Mouse (Mus musculus) forebrain, postnatal 0 days (tissue): ENCODE results near the gene Elmo1. TPM values are rescaled to one million over a fixed set of nuclear protein-coding genes. Genes with fewer than 3 reads are reported as not detected.

ENCODE experiments used
- ATAC-seq: fragments of 200-750 bp; cut with Nextera tagmentation; 2 replicates; pipeline ENCODE4 v1.8.0; 2017; ENCODE audit warnings: mild to moderate bottlenecking, moderate library complexity
- DNase-seq: peaks from one replicate; pipeline ENCODE4 v3.0.0-alpha.2; 2015
- H3K27ac ChIP-seq: fragments of 300-500 bp; sonication (generic); 2 replicates; pipeline ENCODE4 v1.5.1; 2014; ENCODE audit warnings: low read depth, mild to moderate bottlenecking, antibody characterized with exemption, low read length, moderate library complexity, mixed read lengths
- H3K27me3 ChIP-seq: fragments of 300-500 bp; sonication (generic); 2 replicates; pipeline ENCODE4 v1.6.1; 2014; ENCODE audit warnings: mild to moderate bottlenecking, low read length, mixed read lengths; ENCODE audit not compliant: insufficient read depth
- H3K36me3 ChIP-seq: fragments of 300-500 bp; sonication (generic); 2 replicates; pipeline ENCODE4 v1.6.1; 2014; ENCODE audit warnings: mild to moderate bottlenecking, moderate library complexity; ENCODE audit not compliant: insufficient read depth
- H3K4me1 ChIP-seq: fragments of 300-500 bp; sonication (generic); 2 replicates; pipeline ENCODE4 v1.6.1; 2014; ENCODE audit warnings: antibody characterized with exemption; ENCODE audit not compliant: insufficient read depth
- H3K4me2 ChIP-seq: fragments of 300-500 bp; sonication (generic); 2 replicates; pipeline ENCODE4 v1.6.1; 2014; ENCODE audit warnings: low read depth, mild to moderate bottlenecking, moderate library complexity
- H3K4me3 ChIP-seq: fragments of 300-500 bp; sonication (generic); 2 replicates; pipeline ENCODE4 v1.5.1; 2014; ENCODE audit warnings: low read depth, low read length, mixed read lengths
- H3K9ac ChIP-seq: fragments of 300-500 bp; sonication (generic); 2 replicates; pipeline ENCODE4 v1.6.1; 2014; ENCODE audit warnings: mild to moderate bottlenecking
- H3K9me3 ChIP-seq: fragments of 300-500 bp; sonication (generic); 2 replicates; pipeline ENCODE4 v1.6.1; 2016; ENCODE audit warnings: low read length
- CTCF ChIP-seq: sonication (generic); IDR thresholded peaks from 2 replicates; pipeline ENCODE4 v1.5.1; 2016; ENCODE audit warnings: antibody characterized with exemption, control low read depth, low read depth
- WGBS: fragments of 180-500 bp; shearing (Covaris S2); extraction: QIAGEN DNeasy Blood & Tissue Kit; methylation state at CpG from one replicate; pipeline ENCODE4 v1.1.7; 2014; 5-methylcytosine and 5-hydroxymethylcytosine counted together
- polyA plus RNA-seq: library from polyadenylated mRNA; unstranded; fragments of >200 nt; fragmentation: Nextera tagmentation; extraction: Ambion mirVana; gene quantifications from 2 replicates; pipeline ENCODE4 v1.2.1, GENCODE M21; 2015
- total RNA-seq: library from RNA; depleted of rRNA; stranded (reverse); fragments of >200 nt; gene quantifications from 2 replicates; pipeline ENCODE4 v1.2.3, GENCODE M21; 2014

The Elmo1 gene
- total and polyA plus RNA-seq, 2 experiments from 2014 or later: 30.9 to 33.5 TPM

GRCm38 (mm10) chr13:20047926-20048836 lies 42.2 kb upstream of the Elmo1 start:
- H3K4me2 ChIP-seq: peak overlapping the region; percentile 23
- H3K4me3 ChIP-seq: no peak overlapping the region
- DNase-seq (no peak), ATAC-seq (no peak)
- no peak for TF ChIP-seq CTCF
- no peaks in the 10 kb centered on the region for H3K9me3 ChIP-seq
- H3K9ac ChIP-seq: no peak overlapping the region
- WGBS: 38% methylated on average over 14 of the region's 14 CpGs
- no peaks in the 10 kb centered on the region for H3K36me3 ChIP-seq
- no peak overlapping the region for H3K27ac ChIP-seq
- H3K27me3 ChIP-seq: no peaks in the 10 kb centered on the region; the same call in 1 of the 2 replicates
- H3K4me1 ChIP-seq: no peaks in the 10 kb centered on the region

- Histone ChIP-seq H3K27me3 (no peaks in the 10 kb centered on the region; the same call in 1 of the 2 replicates), H3K9ac (no peak overlapping the region), H3K4me2 (peak overlapping the region; percentile 23), H3K27ac (no peak overlapping the region), H3K4me1 (no peaks in the 10 kb centered on the region), H3K36me3 (no peaks in the 10 kb centered on the region), H3K4me3 (no peak overlapping the region), H3K9me3 (no peaks in the 10 kb centered on the region)
- ATAC-seq (no peak), DNase-seq (no peak)
- 12% methylated on average over 2 of the region's 2 CpGs for WGBS
- no peak for TF ChIP-seq CTCF
Observed at GRCm38 (mm10) chr13:20048837-20049160, 41.6 kb upstream of the Elmo1 start.

GRCm38 (mm10) chr13:20049654-20050053 lies 40.7 kb upstream of the Elmo1 start:
- Histone ChIP-seq H3K4me1 (no peaks in the 10 kb centered on the region), H3K27me3 (no peaks in the 10 kb centered on the region; the same call in 1 of the 2 replicates), H3K27ac (no peak overlapping the region), H3K4me3 (no peak overlapping the region), H3K9ac (no peak overlapping the region), H3K36me3 (no peaks in the 10 kb centered on the region), H3K9me3 (no peaks in the 10 kb centered on the region), H3K4me2 (no peak overlapping the region)
- DNase-seq: no peak
- no peak for ATAC-seq
- 73% methylated on average over 8 of the region's 8 CpGs for WGBS
- no peak for TF ChIP-seq CTCF

GRCm38 (mm10) chr13:20050149-20050548 lies 40.2 kb upstream of the Elmo1 start:
- TF ChIP-seq CTCF: no peak
- Histone ChIP-seq H3K9ac (no peak overlapping the region), H3K9me3 (no peaks in the 10 kb centered on the region), H3K4me1 (no peaks in the 10 kb centered on the region), H3K4me3 (no peak overlapping the region), H3K36me3 (no peaks in the 10 kb centered on the region), H3K27ac (no peak overlapping the region), H3K27me3 (no peaks in the 10 kb centered on the region; the same call in 1 of the 2 replicates), H3K4me2 (no peak overlapping the region)
- ATAC-seq (no peak), DNase-seq (no peak)
- 91% methylated on average over 10 of the region's 10 CpGs for WGBS

- Histone ChIP-seq H3K36me3 (no peaks in the 10 kb centered on the region), H3K27ac (no peak overlapping the region), H3K4me1 (no peaks in the 10 kb centered on the region), H3K4me3 (no peak overlapping the region), H3K9me3 (no peaks in the 10 kb centered on the region), H3K27me3 (no peaks in the 10 kb centered on the region), H3K9ac (no peak overlapping the region), H3K4me2 (no peak overlapping the region)
- DNase-seq: no peak
- no peak for TF ChIP-seq CTCF
- WGBS: 88% methylated on average over 1 of the region's 1 CpGs
- no peak for ATAC-seq
Observed at GRCm38 (mm10) chr13:20057926-20058325, 32.5 kb upstream of the Elmo1 start.

GRCm38 (mm10) chr13:20061031-20061430 lies 29.4 kb upstream of the Elmo1 start:
- Histone ChIP-seq H3K27ac (no peak overlapping the region), H3K4me1 (no peaks in the 10 kb centered on the region), H3K4me3 (no peak overlapping the region), H3K9me3 (no peaks in the 10 kb centered on the region), H3K36me3 (no peaks in the 10 kb centered on the region), H3K27me3 (no peaks in the 10 kb centered on the region), H3K4me2 (no peak overlapping the region), H3K9ac (no peak overlapping the region)
- ATAC-seq: no peak
- no peak for TF ChIP-seq CTCF
- WGBS: 81% methylated on average over 5 of the region's 5 CpGs
- DNase-seq: no peak

GRCm38 (mm10) chr13:20063331-20063730 lies 27.1 kb upstream of the Elmo1 start:
- TF ChIP-seq CTCF: no peak
- no peaks in the 10 kb centered on the region for H3K9me3 ChIP-seq
- H3K36me3 ChIP-seq: no peaks in the 10 kb centered on the region
- no peaks in the 10 kb centered on the region for H3K27me3 ChIP-seq
- no peaks in the 10 kb centered on the region for H3K4me1 ChIP-seq
- ATAC-seq: no peak
- no peak for DNase-seq
- H3K4me3 ChIP-seq: no peak overlapping the region
- no peak overlapping the region for H3K9ac ChIP-seq
- H3K27ac ChIP-seq: no peak overlapping the region
- WGBS: 72% methylated on average over 5 of the region's 5 CpGs
- H3K4me2 ChIP-seq: no peak overlapping the region
